Comparison of ENCODE assay signal across 12 mouse cellular contexts in genomic region chr5:139405478-139405877, GRCm38 (mm10). TPM values are rescaled to one million over a fixed set of nuclear protein-coding genes. Genes with fewer than 3 reads are reported as not detected.
A peak's percentile ranks its signal among the peaks of the same experiment; 100 is the strongest.
DNase-seq lines count a peak whose midpoint lies in the region; ATAC-seq and TF ChIP-seq lines count a peak whose summit lies in the region.
"Had no signal": no experiment of that assay in that cellular context is flagged by ENCODE, and none has a peak within 500 bp of the region (broad histone marks: within the 10 kb centered on the region; RNA-seq: fewer than 3 reads in every experiment).

No protein-coding gene starts in this region.

- peak overlapping the region; percentile 59 for H3K4me3 ChIP-seq in gastrocnemius, adult 2 months
- no peak overlapping the region for H3K4me3 ChIP-seq in midbrain, embryonic 10.5 days
- H3K4me3 ChIP-seq in midbrain, embryonic 11.5 days (ENCODE audit: low read depth, low read length) = no peak overlapping the region
- H3K4me3 ChIP-seq in limb, embryonic 13.5 days = no peak overlapping the region
- peak overlapping the region; percentile 38 for H3K4me3 ChIP-seq in small intestine, adult 2 months (ENCODE audit: low read depth, low read length)

- no peak for DNase-seq in gastrocnemius, adult 2 months
- DNase-seq in gastrocnemius, postnatal 10 days = no peak
- DNase-seq in midbrain, embryonic 10.5 days (ENCODE audit: low spot score) = no peak
- DNase-seq in midbrain, embryonic 11.5 days (ENCODE audit: low spot score, missing footprints) = no peak
- DNase-seq in adrenal gland, adult 2 months = no peak
- DNase-seq: cerebellum, adult 9-10 months; heart, postnatal 14 days had no signal

- H3K9me3 ChIP-seq in midbrain, embryonic 10.5 days (replicated peaks) = no peaks in the 10 kb centered on the region
- no peaks in the 10 kb centered on the region for H3K9me3 ChIP-seq in midbrain, embryonic 11.5 days (ENCODE audit: control insufficient read depth, low read length)
- no peaks in the 10 kb centered on the region for H3K9me3 ChIP-seq in limb, embryonic 13.5 days

- no peak overlapping the region for H3K9ac ChIP-seq in midbrain, embryonic 11.5 days (ENCODE audit: low read length)
- H3K9ac ChIP-seq in limb, embryonic 13.5 days = no peak overlapping the region

- peaks cover 27% of the 10 kb centered on the region for H3K4me1 ChIP-seq in midbrain, embryonic 10.5 days
- no peaks in the 10 kb centered on the region for H3K4me1 ChIP-seq in midbrain, embryonic 11.5 days (ENCODE audit: control insufficient read depth, insufficient read depth, low read length)
- H3K4me1 ChIP-seq in limb, embryonic 13.5 days = peaks cover 45% of the 10 kb centered on the region
- H3K4me1 ChIP-seq in small intestine, adult 2 months (ENCODE audit: control insufficient read depth, insufficient read depth, insufficient read length, low read length) = peaks cover 11% of the 10 kb centered on the region

- H3K27me3 ChIP-seq in midbrain, embryonic 10.5 days (ENCODE audit: low read depth, poor library complexity, severe bottlenecking) = no peaks in the 10 kb centered on the region
- no peaks in the 10 kb centered on the region for H3K27me3 ChIP-seq in midbrain, embryonic 11.5 days (ENCODE audit: control insufficient read depth, insufficient read depth, low read length)
- H3K27me3 ChIP-seq in limb, embryonic 13.5 days = no peaks in the 10 kb centered on the region
- H3K27me3 ChIP-seq in small intestine, adult 2 months (ENCODE audit: control insufficient read depth, insufficient read depth, low read length) = no peaks in the 10 kb centered on the region

- H3K4me2 ChIP-seq in midbrain, embryonic 11.5 days = no peak overlapping the region
- 0 out of 2 replicates have a peak overlapping the region, but pooled peaks have one; percentile 43 for H3K4me2 ChIP-seq in limb, embryonic 13.5 days (replicated peaks)

- no peak for TF ChIP-seq CTCF in gastrocnemius, adult 2 months (IDR thresholded peaks at IDR 0.05)
- no peak for TF ChIP-seq CTCF in small intestine, adult 2 months (IDR thresholded peaks at IDR 0.05; ENCODE audit: extremely low read depth, insufficient read length, insufficient replicate concordance, low read depth, low read length)

- no peaks in the 10 kb centered on the region for H3K36me3 ChIP-seq in midbrain, embryonic 10.5 days
- no peaks in the 10 kb centered on the region for H3K36me3 ChIP-seq in midbrain, embryonic 11.5 days (ENCODE audit: control insufficient read depth, insufficient read depth, low read length)
- no peaks in the 10 kb centered on the region for H3K36me3 ChIP-seq in limb, embryonic 13.5 days
- no peaks in the 10 kb centered on the region for H3K36me3 ChIP-seq in small intestine, adult 2 months (ENCODE audit: control insufficient read depth, insufficient read depth, low read length)

- 85% methylated on average over 7 of the region's 7 CpGs for WGBS in midbrain, embryonic 10.5 days
- 80% methylated on average over 7 of the region's 7 CpGs for WGBS in midbrain, embryonic 11.5 days
- 57% methylated on average over 7 of the region's 7 CpGs for WGBS in limb, embryonic 13.5 days
- 80% methylated on average over 7 of the region's 7 CpGs for WGBS in small intestine, adult 2 months

- ATAC-seq in midbrain, embryonic 11.5 days (ENCODE audit: low FRiP score) = no peak
- ATAC-seq in limb, embryonic 13.5 days (ENCODE audit: low FRiP score, low read depth) = no peak
- ATAC-seq in cerebellum, adult (ENCODE audit: insufficient number of reproducible peaks, low FRiP score, low TSS enrichment) = no peak

- intact Hi-C loops in gastrocnemius, adult 2 months (cut with DNase I) = loop anchor here (5.0 kb wide), 1 partner anchor 57 kb away; the partner anchor contains the start of gene 3110082I17Rik

- H3K27ac ChIP-seq in gastrocnemius, adult 2 months = peak overlapping the region; percentile 84
- H3K27ac ChIP-seq in midbrain, embryonic 10.5 days (replicated peaks) = peak overlapping the region; percentile 24; the same call in 1 of the 2 replicates
- no peak overlapping the region for H3K27ac ChIP-seq in midbrain, embryonic 11.5 days (ENCODE audit: low read depth, low read length)
- H3K27ac ChIP-seq in limb, embryonic 13.5 days = peak overlapping the region; percentile 52
- peak overlapping the region; percentile 55 for H3K27ac ChIP-seq in small intestine, adult 2 months (ENCODE audit: insufficient read depth, low read depth, low read length)

- TF ChIP-seq POLR2A in small intestine, adult 2 months (IDR thresholded peaks at IDR 0.05; ENCODE audit: low read depth, low read length) = no peak

RNA-seq across cellular contexts. Expression of gene C130050O18Rik, which starts 0.4 kb away (rescaled TPM):
- under 1 TPM; 0.15 to 0.33 TPM for total RNA-seq in gastrocnemius, adult 2 months (2021)
- 1 to 10 TPM; 1.0 to 1.5 TPM for total RNA-seq in gastrocnemius, postnatal 10 days (2021)
- polyA plus RNA-seq in midbrain, embryonic 10.5 days (2016; fragmentation: Nextera tagmentation; extraction: Ambion mirVana) = 0.32 and 0.39 TPM in 2 replicates
- polyA plus RNA-seq in midbrain, embryonic 11.5 days (2014; fragmentation: Nextera tagmentation; extraction: Ambion mirVana) = 0.12 and 0.29 TPM in 2 replicates
- 3.5 and 3.9 TPM in 2 replicates for polyA plus RNA-seq in limb, embryonic 13.5 days (2015; fragmentation: Nextera tagmentation; extraction: Ambion mirVana)
- polyA plus RNA-seq in small intestine, adult 2 months (2012; rRNA removed) = 3.0 and 3.5 TPM in 2 replicates
- 1 to 10 TPM in 1 of 2 experiments, under 1 TPM in 1; 0.46 to 1.3 TPM for total RNA-seq in adrenal gland, adult 2 months (2021)
- 1.7 and 1.9 TPM in 2 replicates for polyA plus RNA-seq in adrenal gland, adult 2 months (2012; rRNA removed)
- total RNA-seq: midbrain, postnatal 0 days had no signal
- polyA plus RNA-seq: midbrain, postnatal 0 days had no signal

RNA-seq across cellular contexts. Expression of gene Gper1, which starts 17.5 kb away (rescaled TPM):
- total RNA-seq in gastrocnemius, adult 2 months (2021) = 1 to 10 TPM; 1.3 to 2.7 TPM
- 1 to 10 TPM; 2.3 to 2.7 TPM for total RNA-seq in gastrocnemius, postnatal 10 days (2021)
- 0.77 and 2.5 TPM in 2 replicates for polyA plus RNA-seq in midbrain, embryonic 10.5 days (2016; fragmentation: Nextera tagmentation; extraction: Ambion mirVana)
- polyA plus RNA-seq in midbrain, embryonic 11.5 days (2014; fragmentation: Nextera tagmentation; extraction: Ambion mirVana) = 1.9 and 2.5 TPM in 2 replicates
- polyA plus RNA-seq in limb, embryonic 13.5 days (2015; fragmentation: Nextera tagmentation; extraction: Ambion mirVana) = 3.5 and 4.6 TPM in 2 replicates
- 1.8 and 2.1 TPM in 2 replicates for polyA plus RNA-seq in small intestine, adult 2 months (2012; rRNA removed)
- 1 to 10 TPM; 3.4 to 6.4 TPM for total RNA-seq in adrenal gland, adult 2 months (2021)
- 5.2 and 7.2 TPM in 2 replicates for polyA plus RNA-seq in adrenal gland, adult 2 months (2012; rRNA removed)

RNA-seq across cellular contexts. Expression of gene Gpr146, which starts 28.0 kb away (rescaled TPM):
- total RNA-seq in gastrocnemius, adult 2 months (2021) = 10 to 100 TPM; 26.5 to 41.2 TPM
- 10 to 100 TPM; 13.0 to 19.0 TPM for total RNA-seq in gastrocnemius, postnatal 10 days (2021)
- polyA plus RNA-seq in midbrain, embryonic 10.5 days (2016; fragmentation: Nextera tagmentation; extraction: Ambion mirVana) = 1.7 and 2.0 TPM in 2 replicates
- polyA plus RNA-seq in midbrain, embryonic 11.5 days (2014; fragmentation: Nextera tagmentation; extraction: Ambion mirVana) = 1.5 and 2.7 TPM in 2 replicates
- polyA plus RNA-seq in limb, embryonic 13.5 days (2015; fragmentation: Nextera tagmentation; extraction: Ambion mirVana) = 1.4 and 1.9 TPM in 2 replicates
- polyA plus RNA-seq in small intestine, adult 2 months (2012; rRNA removed) = 4.0 and 6.8 TPM in 2 replicates
- 10 to 100 TPM in 1 of 2 experiments, 1 to 10 TPM in 1; 9.2 to 21.2 TPM for total RNA-seq in adrenal gland, adult 2 months (2021)
- 31.4 and 33.8 TPM in 2 replicates for polyA plus RNA-seq in adrenal gland, adult 2 months (2012; rRNA removed)

RNA-seq across cellular contexts. Expression of gene Cyp2w1, which starts 53.1 kb away (rescaled TPM):
- not detected for total RNA-seq in gastrocnemius, adult 2 months (2021)
- not detected for total RNA-seq in gastrocnemius, postnatal 10 days (2021)
- polyA plus RNA-seq in midbrain, embryonic 10.5 days (2016; fragmentation: Nextera tagmentation; extraction: Ambion mirVana) = not detected in 2 replicates
- not detected in 2 replicates for polyA plus RNA-seq in midbrain, embryonic 11.5 days (2014; fragmentation: Nextera tagmentation; extraction: Ambion mirVana)
- polyA plus RNA-seq in limb, embryonic 13.5 days (2015; fragmentation: Nextera tagmentation; extraction: Ambion mirVana) = 2.8 and 4.5 TPM in 2 replicates
- 0.32 and 2.0 TPM in 2 replicates for polyA plus RNA-seq in small intestine, adult 2 months (2012; rRNA removed)
- not detected for total RNA-seq in adrenal gland, adult 2 months (2021)
- polyA plus RNA-seq in adrenal gland, adult 2 months (2012; rRNA removed) = not detected in 2 replicates
- total RNA-seq: heart, postnatal 14 days; MEL; midbrain, postnatal 0 days had no signal
- polyA plus RNA-seq: midbrain, postnatal 0 days had no signal

RNA-seq across cellular contexts. Expression of gene Cox19, which starts 54.3 kb away (rescaled TPM):
- total RNA-seq in gastrocnemius, adult 2 months (2021) = 10 to 100 TPM; 48.7 to 69.6 TPM
- 10 to 100 TPM; 72.0 to 76.4 TPM for total RNA-seq in gastrocnemius, postnatal 10 days (2021)
- 123 and 134 TPM in 2 replicates for polyA plus RNA-seq in midbrain, embryonic 10.5 days (2016; fragmentation: Nextera tagmentation; extraction: Ambion mirVana)
- polyA plus RNA-seq in midbrain, embryonic 11.5 days (2014; fragmentation: Nextera tagmentation; extraction: Ambion mirVana) = 124 and 133 TPM in 2 replicates
- 98.3 and 109 TPM in 2 replicates for polyA plus RNA-seq in limb, embryonic 13.5 days (2015; fragmentation: Nextera tagmentation; extraction: Ambion mirVana)
- polyA plus RNA-seq in small intestine, adult 2 months (2012; rRNA removed) = 58.8 and 104 TPM in 2 replicates
- 10 to 100 TPM; 81.2 to 85.7 TPM for total RNA-seq in adrenal gland, adult 2 months (2021)
- polyA plus RNA-seq in adrenal gland, adult 2 months (2012; rRNA removed) = 97.6 and 107 TPM in 2 replicates

Comparison
In these comparisons a context has a peak if more than half of its experiments do, and no peak if none do; other contexts are left out.
1. H3K4me3 ChIP-seq: peak in gastrocnemius, adult 2 months (single experiment) and small intestine, adult 2 months (single experiment); none in midbrain, embryonic 10.5 days (single experiment), midbrain, embryonic 11.5 days (single experiment) and limb, embryonic 13.5 days (single experiment).